Mouse (Mus musculus) hindbrain, embryonic 15.5 days (tissue): ENCODE results near the gene Olfr1302. TPM values are rescaled to one million over a fixed set of nuclear protein-coding genes. Genes with fewer than 3 reads are reported as not detected.

Source experiments
- ATAC-seq: fragments of 200-750 bp; cut with Nextera tagmentation; 2 replicates; pipeline ENCODE4 v1.8.0; 2017; ENCODE audit warnings: low read depth, moderate number of reproducible peaks, moderate TSS enrichment; ENCODE audit not compliant: low FRiP score
- H3K27ac ChIP-seq: fragments of 300-500 bp; sonication (generic); replicated peaks from 2 replicates; pipeline ENCODE4 v1.5.1; 2015; ENCODE audit warnings: mild to moderate bottlenecking, inconsistent platforms
- H3K27me3 ChIP-seq: fragments of 300-500 bp; sonication (generic); 2 replicates; pipeline ENCODE4 v1.6.1; 2015; ENCODE audit warnings: control low read depth, inconsistent platforms
- H3K36me3 ChIP-seq: fragments of 300-500 bp; sonication (generic); 2 replicates; pipeline ENCODE4 v1.6.1; 2015; ENCODE audit warnings: control low read depth, inconsistent platforms
- H3K4me1 ChIP-seq: fragments of 300-500 bp; sonication (generic); replicated peaks from 2 replicates; pipeline ENCODE4 v1.6.1; 2015; ENCODE audit warnings: control low read depth, inconsistent platforms
- H3K4me2 ChIP-seq: fragments of 300-500 bp; sonication (generic); 2 replicates; pipeline ENCODE4 v1.6.1; 2015; ENCODE audit warnings: moderate library complexity, mild to moderate bottlenecking, inconsistent platforms
- H3K4me3 ChIP-seq: fragments of 300-500 bp; sonication (generic); 2 replicates; pipeline ENCODE4 v1.5.1; 2015; ENCODE audit warnings: mild to moderate bottlenecking, inconsistent platforms
- H3K9ac ChIP-seq: fragments of 300-500 bp; sonication (generic); 2 replicates; pipeline ENCODE4 v1.6.1; 2015; ENCODE audit warnings: inconsistent platforms
- H3K9me3 ChIP-seq: fragments of 300-500 bp; sonication (generic); 2 replicates; pipeline ENCODE4 v1.6.1; 2016; ENCODE audit warnings: control low read depth, inconsistent platforms
- WGBS: fragments of 180-500 bp; shearing (Covaris S2); methylation state at CpG from one replicate; pipeline ENCODE4 v1.1.7; 2015; 5-methylcytosine and 5-hydroxymethylcytosine counted together
- polyA plus RNA-seq: library from polyadenylated mRNA; unstranded; fragments of >200 nt; fragmentation: Nextera tagmentation; extraction: Ambion mirVana; gene quantifications from 2 replicates; pipeline ENCODE4 v1.2.1, GENCODE M21; 2015

Gene Olfr1302
- not detected in 2 replicates for polyA plus RNA-seq

DNA sequence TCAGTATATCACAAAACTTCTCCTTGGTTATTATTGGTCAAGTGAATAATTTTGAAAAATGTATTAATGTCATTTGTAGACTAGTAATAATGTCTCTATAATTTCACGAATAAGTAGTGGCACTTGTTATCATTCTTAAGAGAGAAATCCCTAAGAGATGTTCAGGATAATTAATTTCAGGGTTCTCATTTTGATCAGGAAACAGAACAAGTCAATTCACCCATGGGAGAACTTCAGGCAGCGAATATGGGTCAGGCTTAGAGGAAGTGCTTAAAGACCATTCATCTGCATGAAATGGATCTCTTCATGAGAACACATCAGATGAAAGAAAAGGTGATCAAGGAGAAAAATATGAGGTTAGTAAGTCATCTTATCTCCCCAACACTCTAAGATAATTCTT, at the start of gene Olfr1302:
Olfr1302 (plus strand) TSS at position 301 of the 400 bp plus-strand sequence.
- Histone ChIP-seq H3K9ac (no peak within 1 kb of the TSS), H3K4me3 (no peak within 1 kb of the TSS), H3K9me3 (no peaks in the 10 kb centered on the region), H3K27me3 (no peaks in the 10 kb centered on the region), H3K4me2 (no peak within 1 kb of the TSS), H3K36me3 (no peaks in the 10 kb centered on the region), H3K27ac (no peak within 1 kb of the TSS), H3K4me1 (no peaks in the 10 kb centered on the region)
- 79% methylated on average over 2 of the region's 2 CpGs for WGBS
- no peak for ATAC-seq

DNA sequence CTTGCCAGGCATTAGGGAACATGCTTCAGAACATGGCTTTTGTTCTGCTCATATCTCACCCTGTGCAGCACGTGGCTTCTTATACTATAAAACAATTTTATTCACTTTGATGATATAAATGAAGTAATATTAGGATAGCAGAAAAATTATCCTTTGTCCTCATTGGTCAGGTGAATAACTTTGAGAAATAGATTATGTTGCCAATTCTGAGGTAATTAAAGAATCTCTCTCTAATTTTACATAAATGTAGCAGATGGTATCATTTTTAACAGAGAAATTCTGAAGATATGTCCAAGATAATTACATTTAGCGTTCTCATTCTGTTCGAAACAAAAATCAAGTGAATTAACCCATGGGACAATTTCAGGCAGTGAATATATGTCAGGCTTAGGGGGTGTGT, 26.5 kb upstream of the Olfr1302 start, which contains the start of gene Olfr1301:
Olfr1301 (plus strand) TSS at position 301 of the 400 bp plus-strand sequence.
- WGBS, result 85% methylated on average over 3 of the region's 3 CpGs
- Histone ChIP-seq H3K4me3 (no peak within 1 kb of the TSS), H3K9me3 (no peaks in the 10 kb centered on the region), H3K9ac (no peak within 1 kb of the TSS), H3K27me3 (no peaks in the 10 kb centered on the region), H3K4me1 (no peaks in the 10 kb centered on the region), H3K4me2 (no peak within 1 kb of the TSS), H3K27ac (no peak within 1 kb of the TSS), H3K36me3 (no peaks in the 10 kb centered on the region)
- ATAC-seq, result no peak

DNA sequence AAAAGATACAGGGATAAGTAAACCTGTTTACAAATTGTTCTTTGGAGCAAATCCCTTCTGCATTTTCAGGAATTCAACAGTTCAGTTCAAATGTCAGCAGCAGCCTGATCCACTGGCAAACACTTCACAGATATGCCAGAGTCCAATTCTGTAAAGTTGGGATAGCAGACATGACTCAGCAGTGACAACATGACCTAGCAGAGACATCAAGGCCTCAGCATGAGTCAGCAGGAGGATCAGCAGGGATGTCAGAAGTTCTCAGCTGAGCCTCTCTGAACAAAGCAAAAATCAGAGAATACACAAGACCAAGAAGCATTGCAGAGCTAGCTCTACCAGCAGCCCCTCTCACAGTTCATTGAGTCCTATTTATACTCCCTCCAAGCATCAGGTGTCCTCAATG, 35.7 kb downstream of the Olfr1302 start:
- no peak for ATAC-seq
- no peak overlapping the region for H3K4me2 ChIP-seq
- H3K27me3 ChIP-seq, result no peaks in the 10 kb centered on the region
- no peaks in the 10 kb centered on the region for H3K36me3 ChIP-seq
- no peak overlapping the region for H3K9ac ChIP-seq
- no peaks in the 10 kb centered on the region for H3K9me3 ChIP-seq
- no peak overlapping the region for H3K27ac ChIP-seq
- no peaks in the 10 kb centered on the region for H3K4me1 ChIP-seq
- no peak overlapping the region for H3K4me3 ChIP-seq

DNA sequence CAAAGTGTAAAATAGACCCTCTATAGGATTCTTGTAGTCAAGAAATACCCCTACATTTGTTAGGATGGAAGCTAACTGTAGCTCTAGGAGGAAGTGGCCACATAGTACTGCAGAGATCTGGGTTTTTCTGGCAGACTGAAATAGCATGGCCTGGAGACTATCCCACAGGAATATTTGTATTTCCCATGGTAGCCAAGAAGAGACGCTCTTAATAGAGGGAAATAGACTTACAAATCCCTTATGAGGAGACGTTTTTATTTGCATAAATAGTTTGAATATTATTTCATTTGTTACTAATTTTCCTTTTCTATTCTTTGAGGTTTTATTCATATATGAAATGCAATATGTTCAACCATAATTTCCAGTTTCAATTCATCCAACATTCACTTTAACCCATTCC, 43.0 kb downstream of the Olfr1302 start, which contains the start of gene Olfr1303:
Olfr1303 (minus strand) TSS at position 101 of the 400 bp plus-strand sequence.
- Histone ChIP-seq H3K36me3 (no peaks in the 10 kb centered on the region), H3K4me1 (no peaks in the 10 kb centered on the region), H3K4me2 (no peak within 1 kb of the TSS), H3K27ac (no peak within 1 kb of the TSS), H3K27me3 (no peaks in the 10 kb centered on the region), H3K9me3 (no peaks in the 10 kb centered on the region), H3K9ac (no peak within 1 kb of the TSS), H3K4me3 (no peak within 1 kb of the TSS)
- no peak for ATAC-seq
- WGBS, result 83% methylated on average over 2 of the region's 2 CpGs

Other genes starting within 250 kb of the Olfr1302 start
- gene Olfr1294, start 237.1 kb upstream of the Olfr1302 start, polyA plus RNA-seq, result not detected in 2 replicates
- gene Olfr1295, start 207.7 kb upstream of the Olfr1302 start, polyA plus RNA-seq, result not detected in 2 replicates
- gene Olfr1297, start 150.9 kb upstream of the Olfr1302 start, polyA plus RNA-seq, result not detected in 2 replicates
- gene Olfr1298, start 128.2 kb upstream of the Olfr1302 start, polyA plus RNA-seq, result not detected in 2 replicates
- not detected in 2 replicates for gene Olfr1299, start 116.0 kb upstream of the Olfr1302 start, polyA plus RNA-seq
- not detected in 2 replicates for gene Olfr1301, start 26.4 kb upstream of the Olfr1302 start, polyA plus RNA-seq
- gene Olfr1303, start 42.9 kb downstream of the Olfr1302 start, polyA plus RNA-seq, result not detected in 2 replicates
- gene Olfr1305, start 99.7 kb downstream of the Olfr1302 start, polyA plus RNA-seq, result not detected in 2 replicates
- not detected in 2 replicates for gene Olfr1306, start 138.8 kb downstream of the Olfr1302 start, polyA plus RNA-seq
- 0.01 TPM in 1 of 2 replicates, not detected in the other for gene Olfr1307, start 172.0 kb downstream of the Olfr1302 start, polyA plus RNA-seq
- gene Olfr1308, start 187.5 kb downstream of the Olfr1302 start, polyA plus RNA-seq, result not detected in 2 replicates
- gene Olfr1309, start 212.9 kb downstream of the Olfr1302 start, polyA plus RNA-seq, result not detected in 2 replicates
- not detected in 2 replicates for gene Olfr1310, start 235.3 kb downstream of the Olfr1302 start, polyA plus RNA-seq
- not detected in 2 replicates for gene Olfr1311, start 247.0 kb downstream of the Olfr1302 start, polyA plus RNA-seq